ENCODE assay signal across 8 mouse cellular contexts in genomic region chr17:35193881-35194843, GRCm38 (mm10). TPM values are rescaled to one million over a fixed set of nuclear protein-coding genes. Genes with fewer than 3 reads are reported as not detected.
DNase-seq lines count a peak whose midpoint lies in the region; ATAC-seq and TF ChIP-seq lines count a peak whose summit lies in the region.

Gene Ltb, plus strand, starts transcription at chr17:35194439.

- intact Hi-C loops in left cerebral cortex, postnatal 25 days (cut with DNase I), result no loop called here

- peaks cover 6% of the 10 kb centered on the region for H3K4me1 ChIP-seq in lung, adult 2 months (ENCODE audit: control insufficient read depth, insufficient read depth, low read length)
- 0 out of 2 replicates have a peak, but pooled peaks cover 10% of the 10 kb centered on the region for H3K4me1 ChIP-seq in forebrain, postnatal 0 days (ENCODE audit: insufficient read depth)
- peaks cover 12% of the 10 kb centered on the region for H3K4me1 ChIP-seq in liver, embryonic 16.5 days (ENCODE audit: control insufficient read depth, low read depth, low read length)
- H3K4me1 ChIP-seq in spleen, adult 2 months (ENCODE audit: control insufficient read depth, insufficient read depth, insufficient read length), result peaks cover 33% of the 10 kb centered on the region; the same call in 1 of the 2 replicates

- no peaks in the 10 kb centered on the region for H3K9me3 ChIP-seq in forebrain, postnatal 0 days (ENCODE audit: low read length)
- no peaks in the 10 kb centered on the region for H3K9me3 ChIP-seq in liver, embryonic 16.5 days (replicated peaks; ENCODE audit: control insufficient read depth, low read length)

- ATAC-seq in forebrain, postnatal 0 days, result no peak
- no peak for ATAC-seq in liver, embryonic 16.5 days (ENCODE audit: low read depth)

- WGBS in lung, adult 2 months, result 45% methylated on average over 28 of the region's 28 CpGs
- WGBS in forebrain, postnatal 0 days, result 76% methylated on average over 28 of the region's 28 CpGs
- WGBS in liver, embryonic 16.5 days (ENCODE audit: insufficient replicate concordance), result 37% methylated on average over 27 of the region's 28 CpGs
- WGBS in spleen, adult 2 months, result 10% methylated on average over 23 of the region's 28 CpGs

- DNase-seq in lung, adult 2 months, result no peak
- DNase-seq in lung, postnatal 14 days, result no peak
- DNase-seq in forebrain, postnatal 0 days, result no peak
- peak in 1 of 2 experiments; percentile 89 for DNase-seq in spleen, adult 2 months (ENCODE audit: low read depth in 1 of 2, low spot score in 2 of 2)
- DNase-seq in left cerebral cortex, postnatal 25 days (ENCODE audit: low spot score in 2 of 2), result no peak
- DNase-seq in testis, postnatal 14 days (ENCODE audit: low spot score), result no peak
- DNase-seq in layer of hippocampus, postnatal 25 days (ENCODE audit: extremely low spot score in 1 of 2, low spot score in 1 of 2), result no peak

- peak within 1 kb of the TSS; percentile 45 for H3K4me3 ChIP-seq in lung, adult 2 months (replicated peaks; ENCODE audit: extremely low read depth, low read depth, low read length)
- H3K4me3 ChIP-seq in forebrain, postnatal 0 days (ENCODE audit: low read depth, low read length), result peak within 1 kb of the TSS; percentile 38; the same call in 1 of the 2 replicates
- H3K4me3 ChIP-seq in liver, embryonic 16.5 days (ENCODE audit: low read depth, low read length), result peak within 1 kb of the TSS; percentile 55
- peak within 1 kb of the TSS; percentile 92 for H3K4me3 ChIP-seq in spleen, adult 2 months (ENCODE audit: extremely low read depth, insufficient read depth, insufficient read length)

- no peaks in the 10 kb centered on the region for H3K36me3 ChIP-seq in forebrain, postnatal 0 days (ENCODE audit: insufficient read depth)
- H3K36me3 ChIP-seq in liver, embryonic 16.5 days (ENCODE audit: control insufficient read depth, insufficient read depth), result no peaks in the 10 kb centered on the region
- peaks cover 13% of the 10 kb centered on the region for H3K36me3 ChIP-seq in spleen, adult 2 months (ENCODE audit: control insufficient read depth, insufficient read depth, low read length)

- no peak within 1 kb of the TSS for H3K9ac ChIP-seq in forebrain, postnatal 0 days
- peak within 1 kb of the TSS; percentile 55 for H3K9ac ChIP-seq in liver, embryonic 16.5 days (ENCODE audit: low read depth, low read length)

- H3K27ac ChIP-seq in forebrain, postnatal 0 days (ENCODE audit: low read depth, low read length), result no peak within 1 kb of the TSS
- peak within 1 kb of the TSS; percentile 34 for H3K27ac ChIP-seq in liver, embryonic 16.5 days (ENCODE audit: low read length)
- H3K27ac ChIP-seq in spleen, adult 2 months (ENCODE audit: insufficient read depth, low read length), result peak within 1 kb of the TSS; percentile 100

- peak within 1 kb of the TSS; percentile 64; the same call in 1 of the 2 replicates for H3K4me2 ChIP-seq in forebrain, postnatal 0 days (ENCODE audit: low read depth)
- H3K4me2 ChIP-seq in liver, embryonic 16.5 days (ENCODE audit: low read depth, low read length), result peak within 1 kb of the TSS; percentile 76

- no peak for TF ChIP-seq CTCF in lung, adult 2 months (IDR thresholded peaks at IDR 0.05; ENCODE audit: insufficient read depth, low read length)
- TF ChIP-seq CTCF in forebrain, postnatal 0 days (IDR thresholded peaks at IDR 0.05; ENCODE audit: low read depth), result no peak
- no peak for TF ChIP-seq CTCF in spleen, adult 2 months (IDR thresholded peaks at IDR 0.05; ENCODE audit: extremely low read depth, insufficient read depth, insufficient read length, insufficient replicate concordance)

- no peak for TF ChIP-seq POLR2A in lung, adult 2 months (IDR thresholded peaks at IDR 0.05; ENCODE audit: borderline replicate concordance, extremely low read depth, low read depth, low read length)
- TF ChIP-seq POLR2A in spleen, adult 2 months (IDR thresholded peaks at IDR 0.05; ENCODE audit: low read depth, low read length), result peak; percentile 81

- H3K27me3 ChIP-seq in forebrain, postnatal 0 days (ENCODE audit: insufficient read depth, low read length), result peaks cover 12% of the 10 kb centered on the region
- H3K27me3 ChIP-seq in liver, embryonic 16.5 days (ENCODE audit: control insufficient read depth, insufficient read depth, low read depth, low read length), result peaks cover 31% of the 10 kb centered on the region
- H3K27me3 ChIP-seq in spleen, adult 2 months (ENCODE audit: control insufficient read depth, insufficient read depth, low read length), result no peaks in the 10 kb centered on the region

RNA-seq across cellular contexts. Expression of gene Ltb, which starts in this region (rescaled TPM):
- polyA plus RNA-seq in lung, adult 2 months (2012; rRNA removed), result 28.1 and 29.9 TPM in 2 replicates
- total RNA-seq in forebrain, postnatal 0 days (2014; rRNA removed), result 0.76 and 1.1 TPM in 2 replicates
- 0.64 and 1.1 TPM in 2 replicates for polyA plus RNA-seq in forebrain, postnatal 0 days (2015; fragmentation: Nextera tagmentation; extraction: Ambion mirVana)
- 1.2 and 2.4 TPM in 2 replicates for polyA plus RNA-seq in liver, embryonic 16.5 days (2015; fragmentation: Nextera tagmentation; extraction: Ambion mirVana)
- 531 and 756 TPM in 2 replicates for polyA plus RNA-seq in spleen, adult 2 months (2012; rRNA removed)
- under 1 TPM; 0.64 to 0.99 TPM for total RNA-seq in left cerebral cortex, postnatal 25 days (2021)
- total RNA-seq in layer of hippocampus, postnatal 25 days (2021), result under 1 TPM; 0.42 to 0.54 TPM

Comparison
In these comparisons a context has a peak if more than half of its experiments do, and no peak if none do; other contexts are left out.
1. RNA of gene Ltb (polyA plus RNA-seq): 531 to 756 TPM in spleen, adult 2 months; 28.1 to 29.9 TPM in lung, adult 2 months, 1.2 to 2.4 TPM in liver, embryonic 16.5 days and 0.64 to 1.1 TPM in forebrain, postnatal 0 days; every median in the first group is over 10 times any median in the second.
2. H3K4me3 ChIP-seq: peak in every context shown above with its lines; median percentile 92 in spleen, adult 2 months; 55 in liver, embryonic 16.5 days; 45 in lung, adult 2 months; 38 in forebrain, postnatal 0 days.